Mouse (Mus musculus): ENCODE measurements at regions not wholly inside any gene's neighbourhood (a gene's known extent, or its start where the extent isn't known, plus 50 kb on each side); places are given as distances from the start of the nearest gene placed in this dataset.

- no peak for ATAC-seq (ENCODE audit: insufficient number of reproducible peaks, insufficient read depth, low FRiP score, low read depth)
- H3K27me3 ChIP-seq (ENCODE audit: control insufficient read depth, insufficient read depth, low read length): no peaks in the 10 kb centered on the region
- 72% methylated on average over 3 of the region's 3 CpGs for WGBS
- H3K4me3 ChIP-seq (ENCODE audit: control insufficient read depth in 1 of 2, insufficient read depth in 1 of 2, low read depth in 1 of 2, low read length in 2 of 2): no peak overlapping the region
- H3K36me3 ChIP-seq (ENCODE audit: control insufficient read depth, insufficient read depth, low read length): no peaks in the 10 kb centered on the region
- no peak overlapping the region for H3K27ac ChIP-seq (replicated peaks in 1 of 2; ENCODE audit: control insufficient read depth in 1 of 2, insufficient read depth in 1 of 2, low read depth in 2 of 2, low read length in 2 of 2)
- H3K9me3 ChIP-seq (ENCODE audit: control insufficient read depth, low read length): no peaks in the 10 kb centered on the region
- no peak overlapping the region for H3K4me2 ChIP-seq (ENCODE audit: low read length)
- no peaks in the 10 kb centered on the region for H3K4me1 ChIP-seq (ENCODE audit: control insufficient read depth in 2 of 2, insufficient read depth in 2 of 2, low read length in 2 of 2)
- no peak overlapping the region for H3K9ac ChIP-seq (ENCODE audit: low read length)
Measured at GRCm38 (mm10) chr3:100759091-100759941, 65.9 kb upstream of the Vtcn1 start.

GRCm38 (mm10) chr3:100754677-100755076 is 69.4 kb upstream of the Man1a2 start:
- Histone ChIP-seq H3K9ac (ENCODE audit: low read length) (no peak overlapping the region), H3K36me3 (ENCODE audit: control insufficient read depth, insufficient read depth, low read length) (no peaks in the 10 kb centered on the region), H3K4me1 (ENCODE audit: control insufficient read depth in 2 of 2, insufficient read depth in 2 of 2, low read length in 2 of 2) (no peaks in the 10 kb centered on the region), H3K4me3 (ENCODE audit: control insufficient read depth in 1 of 2, insufficient read depth in 1 of 2, low read depth in 1 of 2, low read length in 2 of 2) (no peak overlapping the region), H3K27me3 (ENCODE audit: control insufficient read depth, insufficient read depth, low read length) (no peaks in the 10 kb centered on the region), H3K27ac (replicated peaks in 1 of 2; ENCODE audit: control insufficient read depth in 1 of 2, insufficient read depth in 1 of 2, low read depth in 2 of 2, low read length in 2 of 2) (no peak overlapping the region), H3K4me2 (ENCODE audit: low read length) (no peak overlapping the region), H3K9me3 (ENCODE audit: control insufficient read depth, low read length) (no peaks in the 10 kb centered on the region)
- ATAC-seq (ENCODE audit: insufficient number of reproducible peaks, insufficient read depth, low FRiP score, low read depth): no peak
- WGBS: 91% methylated on average over 1 of the region's 1 CpGs

- WGBS: 81% methylated on average over 1 of the region's 1 CpGs
- no peak overlapping the region for H3K4me3 ChIP-seq (ENCODE audit: control insufficient read depth in 1 of 2, insufficient read depth in 1 of 2, low read depth in 1 of 2, low read length in 2 of 2)
Measured at GRCm38 (mm10) chr3:100751211-100751610, 65.9 kb upstream of the Man1a2 start.

GRCm38 (mm10) chr3:100748727-100749126 is 63.4 kb upstream of the Man1a2 start:
- no peak overlapping the region for H3K9ac ChIP-seq (ENCODE audit: low read length)

More at GRCm38 (mm10) chr3:100751211-100751610, 65.9 kb upstream of the Man1a2 start:
- no peak overlapping the region for H3K27ac ChIP-seq (replicated peaks in 1 of 2; ENCODE audit: control insufficient read depth in 1 of 2, insufficient read depth in 1 of 2, low read depth in 2 of 2, low read length in 2 of 2)
- ATAC-seq (ENCODE audit: insufficient number of reproducible peaks, insufficient read depth, low FRiP score, low read depth): no peak
- H3K27me3 ChIP-seq (ENCODE audit: control insufficient read depth, insufficient read depth, low read length): no peaks in the 10 kb centered on the region
- H3K4me1 ChIP-seq (ENCODE audit: control insufficient read depth in 2 of 2, insufficient read depth in 2 of 2, low read length in 2 of 2): peaks cover 9 to 14% of the 10 kb centered on the region in 2 experiments
- H3K36me3 ChIP-seq (ENCODE audit: control insufficient read depth, insufficient read depth, low read length): no peaks in the 10 kb centered on the region
- no peaks in the 10 kb centered on the region for H3K9me3 ChIP-seq (ENCODE audit: control insufficient read depth, low read length)
- no peak overlapping the region for H3K4me2 ChIP-seq (ENCODE audit: low read length)
- H3K9ac ChIP-seq (ENCODE audit: low read length): no peak overlapping the region

GRCm38 (mm10) chr3:100748309-100748691 is 63.0 kb upstream of the Man1a2 start:
- no peaks in the 10 kb centered on the region for H3K27me3 ChIP-seq (ENCODE audit: control insufficient read depth, insufficient read depth, low read length)
- H3K4me1 ChIP-seq (ENCODE audit: control insufficient read depth in 2 of 2, insufficient read depth in 2 of 2, low read length in 2 of 2): peaks cover 9 to 14% of the 10 kb centered on the region in 2 experiments
- peak overlapping the region in 1 of 2 experiments; percentile 89; a peak in 2 of 4 replicates for H3K27ac ChIP-seq (replicated peaks in 1 of 2; ENCODE audit: control insufficient read depth in 1 of 2, insufficient read depth in 1 of 2, low read depth in 2 of 2, low read length in 2 of 2)
- no peak overlapping the region for H3K9ac ChIP-seq (ENCODE audit: low read length)
- H3K9me3 ChIP-seq (ENCODE audit: control insufficient read depth, low read length): no peaks in the 10 kb centered on the region
- H3K36me3 ChIP-seq (ENCODE audit: control insufficient read depth, insufficient read depth, low read length): no peaks in the 10 kb centered on the region
- no peak overlapping the region for H3K4me3 ChIP-seq (ENCODE audit: control insufficient read depth in 1 of 2, insufficient read depth in 1 of 2, low read depth in 1 of 2, low read length in 2 of 2)
- 0 out of 2 replicates have a peak, but pooled peaks have one; percentile 49 for ATAC-seq (ENCODE audit: insufficient number of reproducible peaks, insufficient read depth, low FRiP score, low read depth)
- peak overlapping the region; percentile 35 for H3K4me2 ChIP-seq (ENCODE audit: low read length)
- 54% methylated on average over 2 of the region's 2 CpGs for WGBS

More at GRCm38 (mm10) chr3:100748727-100749126, 63.4 kb upstream of the Man1a2 start:
- H3K4me3 ChIP-seq (ENCODE audit: control insufficient read depth in 1 of 2, insufficient read depth in 1 of 2, low read depth in 1 of 2, low read length in 2 of 2): no peak overlapping the region
- ATAC-seq (ENCODE audit: insufficient number of reproducible peaks, insufficient read depth, low FRiP score, low read depth): no peak
- H3K36me3 ChIP-seq (ENCODE audit: control insufficient read depth, insufficient read depth, low read length): no peaks in the 10 kb centered on the region
- no peak overlapping the region for H3K4me2 ChIP-seq (ENCODE audit: low read length)
- no peaks in the 10 kb centered on the region for H3K9me3 ChIP-seq (ENCODE audit: control insufficient read depth, low read length)
- WGBS: 79% methylated on average over 6 of the region's 6 CpGs
- H3K27me3 ChIP-seq (ENCODE audit: control insufficient read depth, insufficient read depth, low read length): no peaks in the 10 kb centered on the region
- peak overlapping the region in 1 of 2 experiments; percentile 89; a peak in 2 of 4 replicates for H3K27ac ChIP-seq (replicated peaks in 1 of 2; ENCODE audit: control insufficient read depth in 1 of 2, insufficient read depth in 1 of 2, low read depth in 2 of 2, low read length in 2 of 2)
- H3K4me1 ChIP-seq (ENCODE audit: control insufficient read depth in 2 of 2, insufficient read depth in 2 of 2, low read length in 2 of 2): peaks cover 9 to 14% of the 10 kb centered on the region in 2 experiments

GRCm38 (mm10) chr3:100747421-100748308 is 62.4 kb upstream of the Man1a2 start:
- Histone ChIP-seq H3K4me1 (ENCODE audit: control insufficient read depth in 2 of 2, insufficient read depth in 2 of 2, low read length in 2 of 2) (peaks cover 9 to 14% of the 10 kb centered on the region in 2 experiments), H3K27ac (replicated peaks in 1 of 2; ENCODE audit: control insufficient read depth in 1 of 2, insufficient read depth in 1 of 2, low read depth in 2 of 2, low read length in 2 of 2) (peak overlapping the region; percentile 89), H3K9ac (ENCODE audit: low read length) (no peak overlapping the region), H3K9me3 (ENCODE audit: control insufficient read depth, low read length) (no peaks in the 10 kb centered on the region), H3K4me3 (ENCODE audit: control insufficient read depth in 1 of 2, insufficient read depth in 1 of 2, low read depth in 1 of 2, low read length in 2 of 2) (no peak overlapping the region), H3K27me3 (ENCODE audit: control insufficient read depth, insufficient read depth, low read length) (no peaks in the 10 kb centered on the region), H3K36me3 (ENCODE audit: control insufficient read depth, insufficient read depth, low read length) (no peaks in the 10 kb centered on the region), H3K4me2 (ENCODE audit: low read length) (peak overlapping the region; percentile 35)
- 26% methylated on average over 15 of the region's 15 CpGs for WGBS
- ATAC-seq (ENCODE audit: insufficient number of reproducible peaks, insufficient read depth, low FRiP score, low read depth): peak; percentile 89

DNA sequence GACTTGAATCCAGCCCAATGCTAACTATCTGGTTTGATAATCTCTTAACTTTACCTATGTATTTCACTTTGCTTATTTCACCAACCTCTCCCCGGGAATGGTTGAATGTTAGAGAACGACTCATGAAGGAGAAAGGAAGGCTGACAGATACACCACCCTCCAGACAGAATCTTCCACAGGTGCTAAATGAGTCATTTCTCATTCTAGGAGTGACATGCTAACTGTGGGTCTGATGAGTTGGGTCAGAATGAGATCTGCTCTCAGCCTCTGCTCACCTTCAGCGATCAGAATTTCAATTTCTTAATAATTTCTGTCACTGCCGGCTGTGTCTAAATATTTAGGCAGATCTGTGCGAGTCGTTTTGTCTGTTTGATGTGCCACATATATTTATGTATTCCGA is 52.4 kb upstream of the Man1a2 start:
- Histone ChIP-seq H3K4me1 (ENCODE audit: control insufficient read depth in 2 of 2, insufficient read depth in 2 of 2, low read length in 2 of 2) (peaks cover 0 to 3% of the 10 kb centered on the region in 2 experiments; a peak in 1 of 4 replicates), H3K9ac (ENCODE audit: low read length) (no peak overlapping the region), H3K4me2 (ENCODE audit: low read length) (no peak overlapping the region), H3K9me3 (ENCODE audit: control insufficient read depth, low read length) (no peaks in the 10 kb centered on the region), H3K27ac (replicated peaks in 1 of 2; ENCODE audit: control insufficient read depth in 1 of 2, insufficient read depth in 1 of 2, low read depth in 2 of 2, low read length in 2 of 2) (no peak overlapping the region), H3K4me3 (ENCODE audit: control insufficient read depth in 1 of 2, insufficient read depth in 1 of 2, low read depth in 1 of 2, low read length in 2 of 2) (no peak overlapping the region), H3K36me3 (ENCODE audit: control insufficient read depth, insufficient read depth, low read length) (no peaks in the 10 kb centered on the region), H3K27me3 (ENCODE audit: control insufficient read depth, insufficient read depth, low read length) (no peaks in the 10 kb centered on the region)
- ATAC-seq (ENCODE audit: insufficient number of reproducible peaks, insufficient read depth, low FRiP score, low read depth): no peak
- WGBS: 86% methylated on average over 7 of the region's 7 CpGs
